In genomic region chr1:60826981-60827380, GRCm38 (mm10) we compare ENCODE assay signal across 38 mouse cellular contexts. TPM values are rescaled to one million over a fixed set of nuclear protein-coding genes. Genes with fewer than 3 reads are reported as not detected.
A peak's percentile ranks its signal among the peaks of the same experiment; 100 is the strongest.
DNase-seq lines count a peak whose midpoint lies in the region; ATAC-seq and TF ChIP-seq lines count a peak whose summit lies in the region.
"Had no signal": no experiment of that assay in that cellular context is flagged by ENCODE, and none has a peak within 500 bp of the region (broad histone marks: within the 10 kb centered on the region; RNA-seq: fewer than 3 reads in every experiment).

No protein-coding gene starts in this region.

- no peak overlapping the region for H3K4me3 ChIP-seq in embryonic facial prominence, embryonic 15.5 days (replicated peaks)
- H3K4me3 ChIP-seq in embryonic facial prominence, embryonic 10.5 days: no peak overlapping the region
- no peak overlapping the region for H3K4me3 ChIP-seq in liver, adult 2 months (ENCODE audit: insufficient read depth, low read depth, low read length)
- H3K4me3 ChIP-seq in intestine, embryonic 16.5 days (ENCODE audit: low read length): no peak overlapping the region
- no peak overlapping the region for H3K4me3 ChIP-seq in stomach, embryonic 15.5 days (replicated peaks)
- H3K4me3 ChIP-seq: forebrain, embryonic 10.5 days; layer of hippocampus, adult 2 months; limb, embryonic 13.5 days; midbrain, embryonic 15.5 days; neural tube, embryonic 15.5 days had no signal

- DNase-seq in embryonic facial prominence, embryonic 10.5 days (ENCODE audit: low spot score): no peak
- peak; percentile 98 for DNase-seq in liver, adult 2 months (ENCODE audit: extremely low read depth, low read depth, low spot score)
- DNase-seq in liver: no peak
- DNase-seq in c-Kit-positive CD71-positive TER-119-positive erythroid progenitor cells, embryonic 14.5 days (ENCODE audit: low spot score): no peak
- DNase-seq in right cerebral cortex, adult 18-20 months: no peak
- DNase-seq: adrenal gland, adult 2 months; adrenal gland, postnatal 36 days; cerebellum, adult 8-10 months; cerebellum, postnatal 25 days; heart, postnatal 4 days; kidney, adult 8-10 months; kidney, postnatal 10 days; lung, adult 18-20 months; lung, postnatal 10 days; thymus, postnatal 14 days had no signal

- H3K9me3 ChIP-seq in embryonic facial prominence, embryonic 15.5 days (replicated peaks): no peaks in the 10 kb centered on the region
- no peaks in the 10 kb centered on the region for H3K9me3 ChIP-seq in embryonic facial prominence, embryonic 10.5 days
- H3K9me3 ChIP-seq in intestine, embryonic 16.5 days (ENCODE audit: control insufficient read depth, low read length): no peaks in the 10 kb centered on the region
- no peaks in the 10 kb centered on the region for H3K9me3 ChIP-seq in stomach, embryonic 15.5 days
- H3K9me3 ChIP-seq: forebrain, embryonic 10.5 days; limb, embryonic 13.5 days; midbrain, embryonic 15.5 days; neural tube, embryonic 15.5 days had no signal

- no peaks in the 10 kb centered on the region for H3K27me3 ChIP-seq in embryonic facial prominence, embryonic 15.5 days
- H3K27me3 ChIP-seq in embryonic facial prominence, embryonic 10.5 days (replicated peaks; ENCODE audit: low read depth, poor library complexity, severe bottlenecking): no peaks in the 10 kb centered on the region
- no peaks in the 10 kb centered on the region for H3K27me3 ChIP-seq in liver, adult 2 months (ENCODE audit: control insufficient read depth, insufficient read depth, low read length)
- no peaks in the 10 kb centered on the region for H3K27me3 ChIP-seq in intestine, embryonic 16.5 days (replicated peaks; ENCODE audit: control insufficient read depth, insufficient read depth, low read length)
- no peaks in the 10 kb centered on the region for H3K27me3 ChIP-seq in stomach, embryonic 15.5 days (replicated peaks)
- H3K27me3 ChIP-seq: CH12.LX; limb, embryonic 13.5 days; midbrain, embryonic 15.5 days; neural tube, embryonic 15.5 days had no signal

- H3K4me2 ChIP-seq in embryonic facial prominence, embryonic 15.5 days (replicated peaks): no peak overlapping the region
- H3K4me2 ChIP-seq in intestine, embryonic 16.5 days (ENCODE audit: low read depth, low read length): no peak overlapping the region
- no peak overlapping the region for H3K4me2 ChIP-seq in stomach, embryonic 15.5 days
- H3K4me2 ChIP-seq: heart, embryonic 11.5 days; hindbrain, embryonic 14.5 days; limb, embryonic 13.5 days; midbrain, embryonic 15.5 days; neural tube, embryonic 15.5 days had no signal

- no peaks in the 10 kb centered on the region for H3K79me2 ChIP-seq in liver, adult 2 months (ENCODE audit: control insufficient read depth, insufficient read depth, low read length)

- ATAC-seq in embryonic facial prominence, embryonic 15.5 days (ENCODE audit: insufficient number of reproducible peaks, low FRiP score, low TSS enrichment, low read depth): no peak
- ATAC-seq in intestine, embryonic 16.5 days: peak; percentile 89
- peak; percentile 59; the same call in 1 of the 2 replicates for ATAC-seq in stomach, embryonic 15.5 days (ENCODE audit: insufficient read depth, low FRiP score, low read depth)
- ATAC-seq: activated CD4-positive, CD25-positive, alpha-beta regulatory T cell, adult 4 months; forebrain, embryonic 16.5 days; midbrain, embryonic 15.5 days had no signal

- 0 out of 2 replicates have a peak overlapping the region, but pooled peaks have one; percentile 11 for H3K27ac ChIP-seq in embryonic facial prominence, embryonic 15.5 days (replicated peaks)
- no peak overlapping the region for H3K27ac ChIP-seq in embryonic facial prominence, embryonic 10.5 days (replicated peaks)
- peak overlapping the region; percentile 74 for H3K27ac ChIP-seq in liver, adult 2 months (replicated peaks; ENCODE audit: insufficient read depth, low read depth, low read length)
- H3K27ac ChIP-seq in intestine, embryonic 16.5 days (ENCODE audit: low read length): peak overlapping the region; percentile 52; the same call in 1 of the 2 replicates
- peak overlapping the region; percentile 26; the same call in 1 of the 2 replicates for H3K27ac ChIP-seq in stomach, embryonic 15.5 days
- H3K27ac ChIP-seq: forebrain, embryonic 10.5 days; hindbrain, embryonic 14.5 days; layer of hippocampus, adult 2 months; limb, embryonic 13.5 days; midbrain, embryonic 15.5 days; neural tube, embryonic 15.5 days had no signal

- peaks cover 18% of the 10 kb centered on the region for H3K4me1 ChIP-seq in embryonic facial prominence, embryonic 15.5 days
- H3K4me1 ChIP-seq in embryonic facial prominence, embryonic 10.5 days: peaks cover 3% of the 10 kb centered on the region; the same call in 1 of the 2 replicates
- H3K4me1 ChIP-seq in liver, adult 2 months (ENCODE audit: control insufficient read depth, insufficient read depth, low read length): peaks cover 21% of the 10 kb centered on the region
- peaks cover 9% of the 10 kb centered on the region; the same call in 1 of the 2 replicates for H3K4me1 ChIP-seq in intestine, embryonic 16.5 days (ENCODE audit: control insufficient read depth, insufficient read depth, low read length)
- H3K4me1 ChIP-seq in stomach, embryonic 15.5 days: peaks cover 4% of the 10 kb centered on the region; the same call in 1 of the 2 replicates
- H3K4me1 ChIP-seq: forebrain, embryonic 10.5 days; limb, embryonic 13.5 days; midbrain, embryonic 15.5 days had no signal

- no peak for TF ChIP-seq POLR2A in liver, adult 2 months (IDR thresholded peaks at IDR 0.05; ENCODE audit: extremely low read depth, insufficient read depth, low read length)

- no peak for TF ChIP-seq CTCF in liver, adult 2 months (IDR thresholded peaks at IDR 0.05; ENCODE audit: low read depth, low read length)

- H3K36me3 ChIP-seq in embryonic facial prominence, embryonic 15.5 days: no peaks in the 10 kb centered on the region
- no peaks in the 10 kb centered on the region for H3K36me3 ChIP-seq in embryonic facial prominence, embryonic 10.5 days (replicated peaks)
- no peaks in the 10 kb centered on the region for H3K36me3 ChIP-seq in liver, adult 2 months (ENCODE audit: control insufficient read depth, insufficient read depth, low read length)
- H3K36me3 ChIP-seq in intestine, embryonic 16.5 days (ENCODE audit: control insufficient read depth, insufficient read depth, low read length): no peaks in the 10 kb centered on the region
- no peaks in the 10 kb centered on the region for H3K36me3 ChIP-seq in stomach, embryonic 15.5 days
- H3K36me3 ChIP-seq: forebrain, embryonic 10.5 days; limb, embryonic 13.5 days; midbrain, embryonic 15.5 days; neural tube, embryonic 15.5 days had no signal

- no peak overlapping the region for H3K9ac ChIP-seq in embryonic facial prominence, embryonic 15.5 days
- no peak overlapping the region for H3K9ac ChIP-seq in liver, adult 2 months (ENCODE audit: low read depth, low read length)
- no peak overlapping the region for H3K9ac ChIP-seq in intestine, embryonic 16.5 days (ENCODE audit: low read depth, low read length)
- no peak overlapping the region for H3K9ac ChIP-seq in stomach, embryonic 15.5 days
- H3K9ac ChIP-seq: hindbrain, embryonic 14.5 days; limb, embryonic 13.5 days; midbrain, embryonic 15.5 days; neural tube, embryonic 15.5 days had no signal

RNA-seq across cellular contexts. Expression of gene Ctla4, which starts 59.8 kb away (rescaled TPM):
- polyA plus RNA-seq in embryonic facial prominence, embryonic 15.5 days (2015; fragmentation: Nextera tagmentation; extraction: Ambion mirVana): not detected in 2 replicates
- polyA plus RNA-seq in embryonic facial prominence, embryonic 10.5 days (2016; fragmentation: Nextera tagmentation; extraction: Ambion mirVana): not detected in 2 replicates
- total RNA-seq in liver, adult 2 months (2014; rRNA removed): 0.20 TPM in 1 of 2 replicates, not detected in the other
- not detected in 2 replicates for polyA plus RNA-seq in liver, adult 2 months (2012; rRNA removed)
- polyA plus RNA-seq in intestine, embryonic 16.5 days (2015; fragmentation: Nextera tagmentation; extraction: Ambion mirVana): not detected in 2 replicates
- not detected in 2 replicates for polyA plus RNA-seq in stomach, embryonic 15.5 days (2015; fragmentation: Nextera tagmentation; extraction: Ambion mirVana)
- total RNA-seq: adrenal gland, adult 2 months; adrenal gland, postnatal 36 days; ES-E14; gastrocnemius, adult 8-10 months; heart, postnatal 4 days; layer of hippocampus, adult 2 months; layer of hippocampus, postnatal 14 days; left cerebral cortex, adult 8-10 months; left cerebral cortex, postnatal 36 days had no signal
- polyA plus RNA-seq: brain, embryonic 14.5 days; C2C12; embryonic facial prominence, embryonic 11.5 days; forebrain, embryonic 10.5 days; forebrain, embryonic 16.5 days; gonadal fat pad, adult 2 months; heart, postnatal 0 days; hindbrain, embryonic 14.5 days; midbrain, embryonic 15.5 days; neural tube, embryonic 15.5 days had no signal
